Comparison of ENCODE assay signal across 10 mouse cellular contexts in genomic region chr16:94628976-94629729, GRCm38 (mm10). TPM values are rescaled to one million over a fixed set of nuclear protein-coding genes. Genes with fewer than 3 reads are reported as not detected.
DNase-seq lines count a peak whose midpoint lies in the region; ATAC-seq and TF ChIP-seq lines count a peak whose summit lies in the region.
"Had no signal": no experiment of that assay in that cellular context is flagged by ENCODE, and none has a peak within 500 bp of the region (broad histone marks: within the 10 kb centered on the region; RNA-seq: fewer than 3 reads in every experiment).

No protein-coding gene starts in this region.

- no peaks in the 10 kb centered on the region for H3K36me3 ChIP-seq in heart, embryonic 14.5 days (ENCODE audit: control insufficient read depth, insufficient read depth, low read length)
- H3K36me3 ChIP-seq in heart, embryonic 11.5 days (ENCODE audit: control insufficient read depth, insufficient read depth, low read length) = no peaks in the 10 kb centered on the region
- no peaks in the 10 kb centered on the region for H3K36me3 ChIP-seq in lung, embryonic 15.5 days
- H3K36me3 ChIP-seq in liver, embryonic 14.5 days (replicated peaks; ENCODE audit: control insufficient read depth, insufficient read depth, low read depth) = no peaks in the 10 kb centered on the region
- no peaks in the 10 kb centered on the region for H3K36me3 ChIP-seq in stomach, postnatal 0 days (ENCODE audit: control insufficient read depth, insufficient read depth, low read length)

- DNase-seq in lung, postnatal 14 days = no peak
- no peak for DNase-seq in liver, embryonic 14.5 days (ENCODE audit: low read depth in 3 of 3, low spot score in 3 of 3)
- DNase-seq in stomach, postnatal 0 days (ENCODE audit: low spot score) = no peak
- DNase-seq in spleen, adult 18-20 months = no peak
- no peak for DNase-seq in thymus, postnatal 4 days
- DNase-seq: cerebellum, adult 9-10 months had no signal

- ATAC-seq in heart, embryonic 14.5 days (ENCODE audit: insufficient number of reproducible peaks, insufficient read depth, low FRiP score, low read depth) = no peak
- no peak for ATAC-seq in heart, embryonic 11.5 days (replicated peaks; ENCODE audit: insufficient number of reproducible peaks, low FRiP score, low TSS enrichment)
- no peak for ATAC-seq in lung, embryonic 15.5 days (ENCODE audit: borderline replicate concordance, extremely low read depth, low FRiP score, low TSS enrichment)
- no peak for ATAC-seq in liver, embryonic 14.5 days (ENCODE audit: insufficient read depth)
- ATAC-seq in stomach, postnatal 0 days (ENCODE audit: low FRiP score, low TSS enrichment) = peak; percentile 68

- WGBS in heart, embryonic 14.5 days = 46% methylated on average over 9 of the region's 9 CpGs
- 55% methylated on average over 9 of the region's 9 CpGs for WGBS in heart, embryonic 11.5 days (ENCODE audit: insufficient replicate concordance)
- 53% methylated on average over 9 of the region's 9 CpGs for WGBS in lung, embryonic 15.5 days
- WGBS in liver, embryonic 14.5 days (ENCODE audit: insufficient replicate concordance) = 47% methylated on average over 9 of the region's 9 CpGs
- WGBS in stomach, postnatal 0 days = 50% methylated on average over 9 of the region's 9 CpGs

- H3K4me1 ChIP-seq in heart, embryonic 14.5 days (ENCODE audit: control insufficient read depth in 2 of 2, insufficient read depth in 2 of 2, low read length in 2 of 2) = peaks cover 14 to 50% of the 10 kb centered on the region in 2 experiments
- H3K4me1 ChIP-seq in heart, embryonic 11.5 days (ENCODE audit: control insufficient read depth, insufficient read depth, low read length) = peaks cover 38% of the 10 kb centered on the region
- peaks cover 34% of the 10 kb centered on the region for H3K4me1 ChIP-seq in lung, embryonic 15.5 days
- H3K4me1 ChIP-seq in liver, embryonic 14.5 days (replicated peaks; ENCODE audit: control insufficient read depth in 2 of 2, insufficient read depth in 2 of 2, low read length in 1 of 2) = peaks cover 0 to 20% of the 10 kb centered on the region in 2 experiments; a peak in 3 of 4 replicates
- H3K4me1 ChIP-seq in stomach, postnatal 0 days (replicated peaks; ENCODE audit: control insufficient read depth, insufficient read depth) = no peaks in the 10 kb centered on the region; the same call in 1 of the 2 replicates

- no peak for TF ChIP-seq CTCF in liver, embryonic 14.5 days (IDR thresholded peaks at IDR 0.05; ENCODE audit: low read depth)
- TF ChIP-seq CTCF in stomach, postnatal 0 days (IDR thresholded peaks at IDR 0.05; ENCODE audit: low read depth) = no peak

- peak overlapping the region; percentile 4 to 21; a peak in 1 of 4 replicates for H3K27ac ChIP-seq in heart, embryonic 14.5 days (replicated peaks in 1 of 2; ENCODE audit: control insufficient read depth in 1 of 2, insufficient read depth in 1 of 2, low read depth in 2 of 2, low read length in 2 of 2)
- H3K27ac ChIP-seq in heart, embryonic 11.5 days (ENCODE audit: low read depth, low read length) = no peak overlapping the region
- peak overlapping the region; percentile 29; the same call in 1 of the 2 replicates for H3K27ac ChIP-seq in lung, embryonic 15.5 days
- H3K27ac ChIP-seq in liver, embryonic 14.5 days = no peak overlapping the region
- peak overlapping the region; percentile 26; the same call in 1 of the 2 replicates for H3K27ac ChIP-seq in stomach, postnatal 0 days (replicated peaks)

- H3K9ac ChIP-seq in heart, embryonic 14.5 days (ENCODE audit: low read length) = peak overlapping the region; percentile 21; the same call in 1 of the 2 replicates
- H3K9ac ChIP-seq in heart, embryonic 11.5 days (ENCODE audit: low read depth, low read length) = no peak overlapping the region
- no peak overlapping the region for H3K9ac ChIP-seq in lung, embryonic 15.5 days
- H3K9ac ChIP-seq in liver, embryonic 14.5 days (replicated peaks) = no peak overlapping the region
- no peak overlapping the region for H3K9ac ChIP-seq in stomach, postnatal 0 days (ENCODE audit: low read length)

- H3K4me2 ChIP-seq in heart, embryonic 14.5 days (ENCODE audit: low read length) = no peak overlapping the region
- H3K4me2 ChIP-seq in heart, embryonic 11.5 days = no peak overlapping the region
- peak overlapping the region; percentile 10; the same call in 1 of the 2 replicates for H3K4me2 ChIP-seq in lung, embryonic 15.5 days
- H3K4me2 ChIP-seq in liver, embryonic 14.5 days (ENCODE audit: low read depth) = peak overlapping the region; percentile 23; the same call in 1 of the 2 replicates
- no peak overlapping the region for H3K4me2 ChIP-seq in stomach, postnatal 0 days (replicated peaks; ENCODE audit: low read depth)

- H3K27me3 ChIP-seq in heart, embryonic 14.5 days (ENCODE audit: control insufficient read depth, insufficient read depth, low read length) = no peaks in the 10 kb centered on the region
- no peaks in the 10 kb centered on the region for H3K27me3 ChIP-seq in heart, embryonic 11.5 days (ENCODE audit: control insufficient read depth, insufficient read depth, low read length)
- no peaks in the 10 kb centered on the region for H3K27me3 ChIP-seq in lung, embryonic 15.5 days
- no peaks in the 10 kb centered on the region for H3K27me3 ChIP-seq in liver, embryonic 14.5 days (ENCODE audit: control insufficient read depth, insufficient read depth, low read length)
- no peaks in the 10 kb centered on the region for H3K27me3 ChIP-seq in stomach, postnatal 0 days (ENCODE audit: control insufficient read depth, insufficient read depth, low read length)
- H3K27me3 ChIP-seq: megakaryocyte, embryonic 14.5 days had no signal

- no peak for TF ChIP-seq EP300 in liver, embryonic 14.5 days (IDR thresholded peaks at IDR 0.05; ENCODE audit: low read depth)
- TF ChIP-seq EP300 in stomach, postnatal 0 days (optimal IDR thresholded peaks at IDR 0.05) = no peak

- H3K9me3 ChIP-seq in heart, embryonic 14.5 days (ENCODE audit: control insufficient read depth, low read length) = no peaks in the 10 kb centered on the region
- H3K9me3 ChIP-seq in heart, embryonic 11.5 days (replicated peaks; ENCODE audit: control insufficient read depth, low read length) = no peaks in the 10 kb centered on the region
- no peaks in the 10 kb centered on the region for H3K9me3 ChIP-seq in lung, embryonic 15.5 days
- no peaks in the 10 kb centered on the region for H3K9me3 ChIP-seq in liver, embryonic 14.5 days (ENCODE audit: control insufficient read depth, low read length)
- H3K9me3 ChIP-seq in stomach, postnatal 0 days (ENCODE audit: control insufficient read depth, low read length) = no peaks in the 10 kb centered on the region
- H3K9me3 ChIP-seq: megakaryocyte, embryonic 14.5 days had no signal

- no peak overlapping the region for H3K4me3 ChIP-seq in heart, embryonic 14.5 days (ENCODE audit: control insufficient read depth in 1 of 2, insufficient read depth in 1 of 2, low read depth in 1 of 2, low read length in 2 of 2)
- H3K4me3 ChIP-seq in heart, embryonic 11.5 days (ENCODE audit: low read depth, low read length) = no peak overlapping the region
- H3K4me3 ChIP-seq in lung, embryonic 15.5 days = no peak overlapping the region
- no peak overlapping the region for H3K4me3 ChIP-seq in liver, embryonic 14.5 days (ENCODE audit: insufficient read depth in 1 of 2, low read depth in 2 of 2, low read length in 2 of 2)
- no peak overlapping the region for H3K4me3 ChIP-seq in stomach, postnatal 0 days (ENCODE audit: low read depth, low read length)
- H3K4me3 ChIP-seq: megakaryocyte, embryonic 14.5 days had no signal

RNA-seq across cellular contexts. Expression of gene Dyrk1a, which starts 59.3 kb away (rescaled TPM):
- 12.2 and 12.3 TPM in 2 replicates for polyA plus RNA-seq in heart, embryonic 14.5 days (2014; fragmentation: Nextera tagmentation; extraction: Ambion mirVana)
- 9.0 and 11.6 TPM in 2 replicates for polyA plus RNA-seq in heart, embryonic 11.5 days (2014; fragmentation: Nextera tagmentation; extraction: Ambion mirVana)
- 7.8 and 8.0 TPM in 2 replicates for polyA plus RNA-seq in lung, embryonic 15.5 days (2015; fragmentation: Nextera tagmentation; extraction: Ambion mirVana)
- 7.5 and 9.2 TPM in 2 replicates for polyA plus RNA-seq in liver, embryonic 14.5 days (2012; rRNA removed)
- 5.0 and 5.6 TPM in 2 replicates for polyA plus RNA-seq in liver, embryonic 14.5 days (2014; fragmentation: Nextera tagmentation; extraction: Ambion mirVana)
- 4.6 and 5.2 TPM in 2 replicates for polyA plus RNA-seq in stomach, postnatal 0 days (2015; fragmentation: Nextera tagmentation; extraction: Ambion mirVana)

Comparison
In these comparisons a context has a peak if more than half of its experiments do, and no peak if none do; other contexts are left out.
1. H3K27ac ChIP-seq: peak in heart, embryonic 14.5 days (2 of 2), lung, embryonic 15.5 days (single experiment) and stomach, postnatal 0 days (single experiment); none in heart, embryonic 11.5 days (single experiment) and liver, embryonic 14.5 days (single experiment).
2. H3K4me2 ChIP-seq: peak in lung, embryonic 15.5 days (single experiment) and liver, embryonic 14.5 days (single experiment); none in heart, embryonic 14.5 days (single experiment), heart, embryonic 11.5 days (single experiment) and stomach, postnatal 0 days (single experiment).